Mouse (Mus musculus) myocyte (in vitro differentiated cells): Measurements from ENCODE around the gene Gm42417. TPM values are rescaled to one million over a fixed set of nuclear protein-coding genes. Genes with fewer than 3 reads are reported as not detected.

Experiments used
- H3K27me3 ChIP-seq: one replicate; pipeline ENCODE4 v1.6.1; 2011; ENCODE audit not compliant: control insufficient read depth, insufficient read depth, insufficient read length
- H3K36me3 ChIP-seq: one replicate; pipeline ENCODE4 v1.6.1; 2011; ENCODE audit not compliant: control insufficient read depth, insufficient read depth
- H3K4me2 ChIP-seq: one replicate; pipeline ENCODE4 v1.6.1; 2011; ENCODE audit warnings: low read depth, control low read depth
- H3K4me3 ChIP-seq: one replicate; pipeline ENCODE4 v1.5.1; 2011; ENCODE audit warnings: mild to moderate bottlenecking, control low read depth, moderate library complexity
- H3K79me2 ChIP-seq: one replicate; pipeline ENCODE4 v1.6.1; 2011; ENCODE audit not compliant: control insufficient read depth, insufficient read depth
- H3ac ChIP-seq: one replicate; pipeline ENCODE4 v1.6.1; 2011; ENCODE audit not compliant: control insufficient read depth, insufficient read length
- CEBPB ChIP-seq: IDR thresholded peaks from 2 replicates; pipeline ENCODE4 v1.6.1; 2011; ENCODE audit warnings: mild to moderate bottlenecking, moderate library complexity; ENCODE audit not compliant: poor library complexity, insufficient read depth, severe bottlenecking
- E2F4 ChIP-seq: IDR thresholded peaks from one replicate; pipeline ENCODE4 v1.6.1; 2011; ENCODE audit warnings: mild to moderate bottlenecking, control low read depth, moderate library complexity; ENCODE audit not compliant: insufficient read depth
- MAX ChIP-seq: IDR thresholded peaks from one replicate; pipeline ENCODE4 v1.6.1; 2011; ENCODE audit warnings: low read depth, mild to moderate bottlenecking, control low read depth
- MYOD1 ChIP-seq, 3 experiments: IDR thresholded peaks; one replicate each; pipeline ENCODE4 v1.6.1; 2011; ENCODE audit warnings: control low read depth in 2 of 3, low read depth in 2 of 3, mild to moderate bottlenecking in 2 of 3, moderate library complexity in 1 of 3; ENCODE audit not compliant: insufficient read length in 2 of 3, control insufficient read depth in 1 of 3
- MYOG ChIP-seq, 3 experiments: IDR thresholded peaks; one replicate each; pipeline ENCODE4 v1.6.1; 2011; ENCODE audit warnings: control low read depth in 2 of 3, low read depth in 2 of 3, mild to moderate bottlenecking in 2 of 3; ENCODE audit not compliant: insufficient read length in 2 of 3, control insufficient read depth in 1 of 3, insufficient read depth in 1 of 3
- POLR2A ChIP-seq: IDR thresholded peaks from one replicate; pipeline ENCODE4 v1.6.1; 2011; ENCODE audit warnings: low read depth, mild to moderate bottlenecking, control low read depth, moderate library complexity; ENCODE audit not compliant: insufficient read length
- POLR2AphosphoS2 ChIP-seq: IDR thresholded peaks from one replicate; pipeline ENCODE4 v1.6.1; 2011; ENCODE audit warnings: low read depth, control low read depth; ENCODE audit not compliant: insufficient read length
- REST ChIP-seq: IDR thresholded peaks from one replicate; pipeline ENCODE4 v1.6.1; 2011; ENCODE audit warnings: mild to moderate bottlenecking, control low read depth, moderate library complexity; ENCODE audit not compliant: insufficient read depth, insufficient read length
- SRF ChIP-seq: IDR thresholded peaks from one replicate; pipeline ENCODE4 v1.6.1; 2011; ENCODE audit warnings: low read depth; ENCODE audit not compliant: control insufficient read depth, insufficient read length
- TCF3 ChIP-seq: IDR thresholded peaks from one replicate; pipeline ENCODE4 v1.6.1; 2011; ENCODE audit warnings: low read depth, control low read depth; ENCODE audit not compliant: insufficient read length
- USF1 ChIP-seq: IDR thresholded peaks from one replicate; pipeline ENCODE4 v1.6.1; 2011; ENCODE audit warnings: low read depth, mild to moderate bottlenecking, control low read depth, moderate library complexity
- polyA plus RNA-seq: library from polyadenylated mRNA; unstranded; fragments of >200 nt; fragmentation: generic; extraction: Trizol; gene quantifications from one replicate; pipeline ENCODE4 v1.2.1, GENCODE M21; 2012; ENCODE audit warnings: missing spikeins

Gene Gm42417
- polyA plus RNA-seq, 1 experiment: 0.13 TPM

- Histone ChIP-seq H3K36me3 (no peaks in the 10 kb centered on the region), H3K4me2 (no peak overlapping the region), H3K27me3 (no peaks in the 10 kb centered on the region), H3ac (no peak overlapping the region), H3K4me3 (no peak overlapping the region), H3K79me2 (no peaks in the 10 kb centered on the region)
- no peak for TF ChIP-seq POLR2AphosphoS2
These were observed 35.1 kb upstream of the Gm42417 start for GRCm38 (mm10) chr1:36574196-36574955.

- no peak overlapping the region for H3K4me3 ChIP-seq
- TF ChIP-seq SRF (no peak), MYOG (IDR thresholded peaks at IDR 0.05; ENCODE audit: control insufficient read depth in 1 of 3, insufficient read depth in 1 of 3, insufficient read length in 2 of 3, low read depth in 2 of 3) (no peak), REST (no peak), POLR2AphosphoS2 (no peak), MAX (no peak), CEBPB (no peak), MYOD1 (IDR thresholded peaks at IDR 0.05; ENCODE audit: control insufficient read depth in 1 of 3, insufficient read length in 2 of 3, low read depth in 2 of 3) (no peak), E2F4 (no peak)
- H3ac ChIP-seq: no peak overlapping the region
- H3K4me2 ChIP-seq: no peak overlapping the region
- H3K27me3 ChIP-seq: no peaks in the 10 kb centered on the region
- no peaks in the 10 kb centered on the region for H3K79me2 ChIP-seq
- H3K36me3 ChIP-seq: no peaks in the 10 kb centered on the region
These were observed 34.3 kb upstream of the Gm42417 start for GRCm38 (mm10) chr1:36573524-36573923.

- Histone ChIP-seq H3K4me2 (no peak overlapping the region), H3K79me2 (no peaks in the 10 kb centered on the region), H3K27me3 (no peaks in the 10 kb centered on the region), H3ac (no peak overlapping the region), H3K36me3 (no peaks in the 10 kb centered on the region), H3K4me3 (no peak overlapping the region)
- no peak for TF ChIP-seq CEBPB
These were observed 33.5 kb upstream of the Gm42417 start for GRCm38 (mm10) chr1:36572709-36573108.

- no peak overlapping the region for H3K4me3 ChIP-seq
- TF ChIP-seq TCF3 (no peak), POLR2A (no peak), MYOG (IDR thresholded peaks at IDR 0.05; ENCODE audit: control insufficient read depth in 1 of 3, insufficient read depth in 1 of 3, insufficient read length in 2 of 3, low read depth in 2 of 3) (peak in 1 of 3 experiments; percentile 72), MYOD1 (IDR thresholded peaks at IDR 0.05; ENCODE audit: control insufficient read depth in 1 of 3, insufficient read length in 2 of 3, low read depth in 2 of 3) (peak in 2 of 3 experiments; percentile 54 to 73), MAX (no peak), USF1 (peak; percentile 59)
- peak overlapping the region; percentile 42 for H3K4me2 ChIP-seq
- H3K36me3 ChIP-seq: no peaks in the 10 kb centered on the region
- no peaks in the 10 kb centered on the region for H3K27me3 ChIP-seq
- H3K79me2 ChIP-seq: no peaks in the 10 kb centered on the region
- no peak overlapping the region for H3ac ChIP-seq
These were observed 33.0 kb upstream of the Gm42417 start for GRCm38 (mm10) chr1:36572140-36572700.

- Histone ChIP-seq H3ac (no peak overlapping the region), H3K4me2 (peak overlapping the region; percentile 42), H3K4me3 (no peak overlapping the region), H3K79me2 (no peaks in the 10 kb centered on the region), H3K36me3 (no peaks in the 10 kb centered on the region), H3K27me3 (no peaks in the 10 kb centered on the region)
- TF ChIP-seq TCF3 (no peak), SRF (no peak), MYOG (IDR thresholded peaks at IDR 0.05; ENCODE audit: control insufficient read depth in 1 of 3, insufficient read depth in 1 of 3, insufficient read length in 2 of 3, low read depth in 2 of 3) (peak in 1 of 3 experiments; percentile 25), POLR2AphosphoS2 (peak; percentile 25), MAX (no peak)
These were observed 32.4 kb upstream of the Gm42417 start for GRCm38 (mm10) chr1:36571627-36572026.

- Histone ChIP-seq H3ac (no peak overlapping the region), H3K79me2 (no peaks in the 10 kb centered on the region), H3K27me3 (no peaks in the 10 kb centered on the region), H3K36me3 (no peaks in the 10 kb centered on the region), H3K4me2 (no peak overlapping the region), H3K4me3 (no peak overlapping the region)
- no peak for TF ChIP-seq SRF
- no peak for TF ChIP-seq E2F4
- TF ChIP-seq MYOG (IDR thresholded peaks at IDR 0.05; ENCODE audit: control insufficient read depth in 1 of 3, insufficient read depth in 1 of 3, insufficient read length in 2 of 3, low read depth in 2 of 3): peak in 1 of 3 experiments; percentile 20
- TF ChIP-seq MYOD1 (IDR thresholded peaks at IDR 0.05; ENCODE audit: control insufficient read depth in 1 of 3, insufficient read length in 2 of 3, low read depth in 2 of 3): peak in 1 of 3 experiments; percentile 24
- TF ChIP-seq POLR2A: no peak
These were observed 31.1 kb upstream of the Gm42417 start for GRCm38 (mm10) chr1:36570320-36570719.
